Mouse (Mus musculus): ENCODE measurements around the gene Dynlrb1.
A peak's percentile ranks its signal among the peaks of the same experiment; 100 is the strongest.

DNA sequence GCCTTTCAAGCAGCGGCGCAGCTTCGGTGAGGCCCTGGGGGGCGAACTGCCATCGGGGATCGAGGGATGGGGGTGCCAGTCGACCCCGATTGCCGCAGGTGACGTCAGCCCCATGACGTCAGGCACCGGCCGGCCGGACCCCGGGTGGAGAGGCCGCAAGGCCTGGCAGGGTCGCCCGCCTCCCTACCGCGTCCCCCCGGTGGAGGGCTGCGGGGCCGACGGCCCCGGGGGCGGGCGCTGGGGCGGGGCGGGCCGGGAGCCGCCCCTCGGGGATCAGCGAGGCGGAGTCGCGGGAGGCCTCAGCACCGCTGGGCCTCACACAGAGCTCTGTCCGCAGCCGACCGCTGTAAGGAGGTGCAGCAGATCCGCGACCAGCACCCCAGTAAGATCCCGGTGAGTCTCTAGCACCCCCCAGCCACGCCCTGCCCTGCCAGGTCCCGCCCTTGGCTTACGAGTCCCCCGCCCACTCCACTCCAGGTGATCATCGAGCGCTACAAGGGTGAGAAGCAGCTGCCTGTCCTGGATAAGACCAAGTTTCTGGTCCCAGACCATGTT lies 40.4 kb downstream of the Dynlrb1 start:
- no peak for TF ChIP-seq CTCF (IDR thresholded peaks at IDR 0.05; ENCODE audit: extremely low read depth, insufficient read depth, low read length)
- TF ChIP-seq POLR2A (IDR thresholded peaks at IDR 0.05; ENCODE audit: extremely low read depth, insufficient read depth, low read length) = peak; percentile 37; the same call in 1 of the 2 replicates

Measured in cortical plate, adult 2 months (tissue).